Mouse (Mus musculus): ENCODE data around the gene Ap1s3.

- TF ChIP-seq CTCF (IDR thresholded peaks at IDR 0.05; ENCODE audit: borderline replicate concordance, insufficient read depth, low read length) (no peak), POLR2A (IDR thresholded peaks at IDR 0.05; ENCODE audit: low read depth, low read length) (no peak)
Measured at GRCm38 (mm10) chr1:79581136-79581679, 90.6 kb downstream of the Ap1s3 start.
